Mouse (Mus musculus): Measurements from ENCODE around the gene Plekhg2. TPM values are rescaled to one million over a fixed set of nuclear protein-coding genes. Genes with fewer than 3 reads are reported as not detected.

The Plekhg2 gene
- polyA plus RNA-seq, 1 experiment from 2014 or later, result 18.8 TPM

- Histone ChIP-seq H3K27ac (ENCODE audit: low read depth, low read length) (peak overlapping the region; percentile 72), H3K4me2 (ENCODE audit: low read length) (peak overlapping the region; percentile 70), H3K4me1 (ENCODE audit: control insufficient read depth, insufficient read depth, low read depth, low read length) (peaks cover 36% of the 10 kb centered on the region), H3K9me3 (ENCODE audit: control insufficient read depth, low read length) (no peaks in the 10 kb centered on the region), H3K4me3 (ENCODE audit: low read length) (peak overlapping the region; percentile 53), H3K27me3 (replicated peaks; ENCODE audit: control insufficient read depth, insufficient read depth, low read length) (no peaks in the 10 kb centered on the region), H3K36me3 (ENCODE audit: control insufficient read depth, insufficient read depth, low read length) (no peaks in the 10 kb centered on the region), H3K9ac (ENCODE audit: low read depth, low read length) (peak overlapping the region; percentile 70)
- peak; percentile 31 for ATAC-seq
- under 1% methylated on average over 52 of the region's 53 CpGs for WGBS
Observed at GRCm38 (mm10) chr7:28378769-28379651, 6.6 kb upstream of the Plekhg2 start.

- Histone ChIP-seq H3K27me3 (replicated peaks; ENCODE audit: control insufficient read depth, insufficient read depth, low read length) (no peaks in the 10 kb centered on the region), H3K9ac (ENCODE audit: low read depth, low read length) (peak overlapping the region; percentile 70), H3K36me3 (ENCODE audit: control insufficient read depth, insufficient read depth, low read length) (no peaks in the 10 kb centered on the region), H3K4me1 (ENCODE audit: control insufficient read depth, insufficient read depth, low read depth, low read length) (peaks cover 36% of the 10 kb centered on the region), H3K4me3 (ENCODE audit: low read length) (peak overlapping the region; percentile 53), H3K4me2 (ENCODE audit: low read length) (peak overlapping the region; percentile 70), H3K27ac (ENCODE audit: low read depth, low read length) (0 out of 2 replicates have a peak overlapping the region, but pooled peaks have one; percentile 72), H3K9me3 (ENCODE audit: control insufficient read depth, low read length) (no peaks in the 10 kb centered on the region)
- WGBS, result 52% methylated on average over 31 of the region's 32 CpGs
- no peak for ATAC-seq
Observed at GRCm38 (mm10) chr7:28378066-28378690, 5.8 kb upstream of the Plekhg2 start.

- WGBS, result 68% methylated on average over 18 of the region's 18 CpGs
- H3K9me3 ChIP-seq (ENCODE audit: control insufficient read depth, low read length), result no peaks in the 10 kb centered on the region
- peaks cover 32% of the 10 kb centered on the region for H3K4me1 ChIP-seq (ENCODE audit: control insufficient read depth, insufficient read depth, low read depth, low read length)
- H3K4me3 ChIP-seq (ENCODE audit: low read length), result peak overlapping the region; percentile 14
- H3K27me3 ChIP-seq (replicated peaks; ENCODE audit: control insufficient read depth, insufficient read depth, low read length), result no peaks in the 10 kb centered on the region
- H3K4me2 ChIP-seq (ENCODE audit: low read length), result peak overlapping the region; percentile 70
- ATAC-seq, result no peak
- peak overlapping the region; percentile 36 for H3K9ac ChIP-seq (ENCODE audit: low read depth, low read length)
- no peak overlapping the region for H3K27ac ChIP-seq (ENCODE audit: low read depth, low read length)
- no peaks in the 10 kb centered on the region for H3K36me3 ChIP-seq (ENCODE audit: control insufficient read depth, insufficient read depth, low read length)
Observed at GRCm38 (mm10) chr7:28377190-28378065, 5.0 kb upstream of the Plekhg2 start.

- Histone ChIP-seq H3K27me3 (replicated peaks; ENCODE audit: control insufficient read depth, insufficient read depth, low read length) (no peaks in the 10 kb centered on the region), H3K4me3 (ENCODE audit: low read length) (peak overlapping the region; percentile 48), H3K36me3 (ENCODE audit: control insufficient read depth, insufficient read depth, low read length) (no peaks in the 10 kb centered on the region), H3K9me3 (ENCODE audit: control insufficient read depth, low read length) (no peaks in the 10 kb centered on the region), H3K9ac (ENCODE audit: low read depth, low read length) (peak overlapping the region; percentile 69), H3K4me2 (ENCODE audit: low read length) (peak overlapping the region; percentile 53), H3K27ac (ENCODE audit: low read depth, low read length) (peak overlapping the region; percentile 87), H3K4me1 (ENCODE audit: control insufficient read depth, insufficient read depth, low read depth, low read length) (peaks cover 29% of the 10 kb centered on the region)
- no peak for ATAC-seq
- 5% methylated on average over 30 of the region's 30 CpGs for WGBS
Observed at GRCm38 (mm10) chr7:28376011-28376771, 3.8 kb upstream of the Plekhg2 start.

GRCm38 (mm10) chr7:28375176-28375921 is 3.0 kb upstream of the Plekhg2 start:
- no peaks in the 10 kb centered on the region for H3K36me3 ChIP-seq (ENCODE audit: control insufficient read depth, insufficient read depth, low read length)
- H3K27ac ChIP-seq (ENCODE audit: low read depth, low read length), result peak overlapping the region; percentile 87
- H3K4me3 ChIP-seq (ENCODE audit: low read length), result peak overlapping the region; percentile 48
- H3K4me2 ChIP-seq (ENCODE audit: low read length), result peak overlapping the region; percentile 53
- H3K9me3 ChIP-seq (ENCODE audit: control insufficient read depth, low read length), result no peaks in the 10 kb centered on the region
- H3K4me1 ChIP-seq (ENCODE audit: control insufficient read depth, insufficient read depth, low read depth, low read length), result peaks cover 38% of the 10 kb centered on the region
- peak overlapping the region; percentile 69 for H3K9ac ChIP-seq (ENCODE audit: low read depth, low read length)
- 1% methylated on average over 36 of the region's 36 CpGs for WGBS
- ATAC-seq, result peak; percentile 23
- H3K27me3 ChIP-seq (replicated peaks; ENCODE audit: control insufficient read depth, insufficient read depth, low read length), result no peaks in the 10 kb centered on the region

GRCm38 (mm10) chr7:28374647-28375046 is 2.2 kb upstream of the Plekhg2 start:
- H3K27me3 ChIP-seq (replicated peaks; ENCODE audit: control insufficient read depth, insufficient read depth, low read length), result no peaks in the 10 kb centered on the region
- no peak overlapping the region for H3K4me3 ChIP-seq (ENCODE audit: low read length)
- 77% methylated on average over 10 of the region's 10 CpGs for WGBS
- peaks cover 44% of the 10 kb centered on the region for H3K4me1 ChIP-seq (ENCODE audit: control insufficient read depth, insufficient read depth, low read depth, low read length)
- no peak for ATAC-seq
- H3K9ac ChIP-seq (ENCODE audit: low read depth, low read length), result no peak overlapping the region
- H3K36me3 ChIP-seq (ENCODE audit: control insufficient read depth, insufficient read depth, low read length), result no peaks in the 10 kb centered on the region
- no peak overlapping the region; the same call in 1 of the 2 replicates for H3K27ac ChIP-seq (ENCODE audit: low read depth, low read length)
- no peaks in the 10 kb centered on the region for H3K9me3 ChIP-seq (ENCODE audit: control insufficient read depth, low read length)
- H3K4me2 ChIP-seq (ENCODE audit: low read length), result no peak overlapping the region

- Histone ChIP-seq H3K36me3 (ENCODE audit: control insufficient read depth, insufficient read depth, low read length) (no peaks in the 10 kb centered on the region), H3K4me1 (ENCODE audit: control insufficient read depth, insufficient read depth, low read depth, low read length) (peaks cover 39% of the 10 kb centered on the region), H3K27me3 (replicated peaks; ENCODE audit: control insufficient read depth, insufficient read depth, low read length) (no peaks in the 10 kb centered on the region), H3K27ac (ENCODE audit: low read depth, low read length) (0 out of 2 replicates have a peak overlapping the region, but pooled peaks have one; percentile 39), H3K9me3 (ENCODE audit: control insufficient read depth, low read length) (no peaks in the 10 kb centered on the region), H3K4me3 (ENCODE audit: low read length) (no peak overlapping the region), H3K9ac (ENCODE audit: low read depth, low read length) (no peak overlapping the region), H3K4me2 (ENCODE audit: low read length) (no peak overlapping the region)
- no peak for ATAC-seq
- 80% methylated on average over 7 of the region's 7 CpGs for WGBS
Observed at GRCm38 (mm10) chr7:28373891-28374495, 1.6 kb upstream of the Plekhg2 start.
